Comparison of ENCODE assay signal across 22 mouse cellular contexts in genomic region chr11:112930186-112930808, GRCm38 (mm10).
DNase-seq lines count a peak whose midpoint lies in the region; ATAC-seq lines count a peak whose summit lies in the region.
"Had no signal": no experiment of that assay in that cellular context is flagged by ENCODE, and none has a peak within 500 bp of the region (broad histone marks: within the 10 kb centered on the region; RNA-seq: fewer than 3 reads in every experiment).

No protein-coding gene starts in this region.

- no peak overlapping the region for H3K27ac ChIP-seq in stomach, embryonic 16.5 days (ENCODE audit: low read length)
- H3K27ac ChIP-seq in midbrain, embryonic 15.5 days: no peak overlapping the region
- H3K27ac ChIP-seq: forebrain, embryonic 13.5 days; hindbrain, embryonic 14.5 days; kidney, postnatal 0 days; limb, embryonic 10.5 days; liver, embryonic 15.5 days; midbrain, embryonic 13.5 days had no signal

- H3K4me1 ChIP-seq in stomach, embryonic 16.5 days (ENCODE audit: control insufficient read depth, insufficient read depth, low read length): no peaks in the 10 kb centered on the region
- no peaks in the 10 kb centered on the region for H3K4me1 ChIP-seq in midbrain, embryonic 15.5 days
- H3K4me1 ChIP-seq: liver, embryonic 15.5 days; midbrain, embryonic 13.5 days had no signal

- no peak overlapping the region for H3K4me3 ChIP-seq in stomach, embryonic 16.5 days (replicated peaks; ENCODE audit: low read length)
- no peak overlapping the region for H3K4me3 ChIP-seq in midbrain, embryonic 15.5 days
- H3K4me3 ChIP-seq: forebrain, embryonic 13.5 days; limb, embryonic 10.5 days; liver, embryonic 15.5 days; midbrain, embryonic 13.5 days had no signal

- H3K4me2 ChIP-seq in stomach, embryonic 16.5 days (ENCODE audit: low read depth, low read length): no peak overlapping the region
- no peak overlapping the region for H3K4me2 ChIP-seq in midbrain, embryonic 15.5 days
- H3K4me2 ChIP-seq: forebrain, embryonic 13.5 days; hindbrain, embryonic 14.5 days; liver, embryonic 15.5 days; midbrain, embryonic 13.5 days had no signal

- no peak overlapping the region for H3K9ac ChIP-seq in stomach, embryonic 16.5 days (ENCODE audit: low read length)
- H3K9ac ChIP-seq in midbrain, embryonic 15.5 days: no peak overlapping the region
- H3K9ac ChIP-seq: forebrain, embryonic 13.5 days; hindbrain, embryonic 14.5 days; liver, embryonic 15.5 days; midbrain, embryonic 13.5 days had no signal

- WGBS in stomach, embryonic 16.5 days: 50% methylated on average over 10 of the region's 10 CpGs
- 82% methylated on average over 10 of the region's 10 CpGs for WGBS in midbrain, embryonic 15.5 days

- peak; percentile 70; the same call in 1 of the 2 replicates for ATAC-seq in stomach, embryonic 16.5 days (ENCODE audit: insufficient read depth, low FRiP score)
- no peak for ATAC-seq in midbrain, embryonic 15.5 days (replicated peaks)
- ATAC-seq: activated CD4-positive, CD25-positive, alpha-beta regulatory T cell, adult 4 months; forebrain, embryonic 13.5 days; inflammation-experienced regulatory T-cells, adult 6 months; midbrain, embryonic 13.5 days had no signal

- DNase-seq in gastrocnemius, adult 18-20 months (ENCODE audit: low spot score): peak; percentile 31
- no peak for DNase-seq in gastrocnemius, postnatal 4 days (ENCODE audit: low spot score in 2 of 2)
- DNase-seq in heart, postnatal 4 days: peak; percentile 9
- DNase-seq in heart, adult 11 months: no peak
- peak; percentile 8 for DNase-seq in lung, postnatal 10 days
- DNase-seq in frontal cortex, postnatal 14 days (ENCODE audit: low spot score in 2 of 2): no peak
- DNase-seq: adrenal gland, adult 8-10 months; cerebellum, adult 18-20 months; cerebellum, postnatal 25 days; kidney, adult 18-20 months; liver; thymus, postnatal 36 days had no signal

- H3K36me3 ChIP-seq in stomach, embryonic 16.5 days (ENCODE audit: control insufficient read depth, insufficient read depth, low read length): no peaks in the 10 kb centered on the region
- H3K36me3 ChIP-seq in midbrain, embryonic 15.5 days (replicated peaks): no peaks in the 10 kb centered on the region
- H3K36me3 ChIP-seq: limb, embryonic 10.5 days; liver, embryonic 15.5 days; midbrain, embryonic 13.5 days had no signal

- no peaks in the 10 kb centered on the region for H3K9me3 ChIP-seq in stomach, embryonic 16.5 days (replicated peaks; ENCODE audit: control insufficient read depth, low read length)
- no peaks in the 10 kb centered on the region for H3K9me3 ChIP-seq in midbrain, embryonic 15.5 days
- H3K9me3 ChIP-seq: forebrain, embryonic 13.5 days; limb, embryonic 10.5 days; liver, embryonic 15.5 days; midbrain, embryonic 13.5 days had no signal

- no peaks in the 10 kb centered on the region for H3K27me3 ChIP-seq in stomach, embryonic 16.5 days (ENCODE audit: control insufficient read depth, insufficient read depth, low read length)
- no peaks in the 10 kb centered on the region for H3K27me3 ChIP-seq in midbrain, embryonic 15.5 days (replicated peaks)
- H3K27me3 ChIP-seq: forebrain, embryonic 13.5 days; liver, embryonic 15.5 days; midbrain, embryonic 13.5 days had no signal

Comparison
In these comparisons a context has a peak if more than half of its experiments do, and no peak if none do; other contexts are left out.
1. DNase-seq: peak in gastrocnemius, adult 18-20 months (single experiment), heart, postnatal 4 days (single experiment) and lung, postnatal 10 days (single experiment); none in gastrocnemius, postnatal 4 days (0 of 2), heart, adult 11 months (single experiment) and frontal cortex, postnatal 14 days (0 of 2).